Mouse (Mus musculus): ENCODE results near the gene Rpl7l1. TPM values are rescaled to one million over a fixed set of nuclear protein-coding genes. Genes with fewer than 3 reads are reported as not detected.
A peak's percentile ranks its signal among the peaks of the same experiment; 100 is the strongest.
"Not testable (repeated sequence)": the region's sequence is repeated elsewhere in the genome, so short reads cannot be mapped to it uniquely, and the experiment has no call there.

Gene Rpl7l1
- polyA plus RNA-seq (2012; rRNA removed), result 37.8 and 46.0 TPM in 2 replicates

GRCm38 (mm10) chr17:46782341-46783221 lies at the start of gene Rpl7l1:
Gene Rpl7l1, minus strand, starts transcription at chr17:46782672.
- peak; percentile 76 to 93 for DNase-seq (ENCODE audit: extremely low spot score in 1 of 2, low spot score in 1 of 2)

- DNase-seq (ENCODE audit: extremely low spot score in 1 of 2, low spot score in 1 of 2), result no peak
These were observed 47.5 kb upstream of the Rpl7l1 start for GRCm38 (mm10) chr17:46829856-46830535.

- no peak for DNase-seq (ENCODE audit: extremely low spot score in 1 of 2, low spot score in 1 of 2)
These were observed 46.5 kb upstream of the Rpl7l1 start for GRCm38 (mm10) chr17:46828935-46829334.

- no peak for DNase-seq (ENCODE audit: extremely low spot score in 1 of 2, low spot score in 1 of 2)
These were observed 40.6 kb upstream of the Rpl7l1 start for GRCm38 (mm10) chr17:46823091-46823490.

- DNase-seq (ENCODE audit: extremely low spot score in 1 of 2, low spot score in 1 of 2), result no peak
These were observed 38.2 kb upstream of the Rpl7l1 start for GRCm38 (mm10) chr17:46820628-46821027.

- no peak for DNase-seq (ENCODE audit: extremely low spot score in 1 of 2, low spot score in 1 of 2)
These were observed 35.3 kb upstream of the Rpl7l1 start for GRCm38 (mm10) chr17:46817734-46818158.

- DNase-seq (ENCODE audit: extremely low spot score in 1 of 2, low spot score in 1 of 2), result no peak
These were observed 33.8 kb upstream of the Rpl7l1 start for GRCm38 (mm10) chr17:46816306-46816705.

GRCm38 (mm10) chr17:46814497-46814896 lies 32.0 kb upstream of the Rpl7l1 start:
- no peak for DNase-seq (ENCODE audit: extremely low spot score in 1 of 2, low spot score in 1 of 2)

- no peak for DNase-seq (ENCODE audit: extremely low spot score in 1 of 2, low spot score in 1 of 2)
These were observed 31.2 kb upstream of the Rpl7l1 start for GRCm38 (mm10) chr17:46813637-46814036.

- no peak for DNase-seq (ENCODE audit: extremely low spot score in 1 of 2, low spot score in 1 of 2)
These were observed 30.0 kb upstream of the Rpl7l1 start for GRCm38 (mm10) chr17:46812442-46812841.

GRCm38 (mm10) chr17:46810672-46811071 lies 28.2 kb upstream of the Rpl7l1 start:
- DNase-seq (ENCODE audit: extremely low spot score in 1 of 2, low spot score in 1 of 2), result no peak

GRCm38 (mm10) chr17:46809131-46809830 lies 26.8 kb upstream of the Rpl7l1 start:
- DNase-seq (ENCODE audit: extremely low spot score in 1 of 2, low spot score in 1 of 2), result no peak

- DNase-seq (ENCODE audit: extremely low spot score in 1 of 2, low spot score in 1 of 2), result no peak
These were observed 25.9 kb upstream of the Rpl7l1 start for GRCm38 (mm10) chr17:46808376-46808775.

- no peak for DNase-seq (ENCODE audit: extremely low spot score in 1 of 2, low spot score in 1 of 2)
These were observed 19.3 kb upstream of the Rpl7l1 start for GRCm38 (mm10) chr17:46801761-46802160.

- no peak for DNase-seq (ENCODE audit: extremely low spot score in 1 of 2, low spot score in 1 of 2)
These were observed 17.2 kb upstream of the Rpl7l1 start for GRCm38 (mm10) chr17:46799680-46800079.

GRCm38 (mm10) chr17:46797386-46797785 lies 14.9 kb upstream of the Rpl7l1 start:
- DNase-seq (ENCODE audit: extremely low spot score in 1 of 2, low spot score in 1 of 2), result no peak

- DNase-seq (ENCODE audit: extremely low spot score in 1 of 2, low spot score in 1 of 2), result no peak
These were observed 14.3 kb upstream of the Rpl7l1 start for GRCm38 (mm10) chr17:46796743-46797142.

GRCm38 (mm10) chr17:46792963-46793362 lies 10.5 kb upstream of the Rpl7l1 start:
- no peak for DNase-seq (ENCODE audit: extremely low spot score in 1 of 2, low spot score in 1 of 2)

- not testable (repeated sequence) for DNase-seq (ENCODE audit: extremely low spot score in 1 of 2, low spot score in 1 of 2)
These were observed 5.5 kb upstream of the Rpl7l1 start for GRCm38 (mm10) chr17:46787974-46788373.

- no peak for DNase-seq (ENCODE audit: extremely low spot score in 1 of 2, low spot score in 1 of 2)
These were observed 4.5 kb upstream of the Rpl7l1 start for GRCm38 (mm10) chr17:46786952-46787351.

GRCm38 (mm10) chr17:46783222-46783565 lies 722 bp upstream of the Rpl7l1 start:
- no peak for DNase-seq (ENCODE audit: extremely low spot score in 1 of 2, low spot score in 1 of 2)

Data from frontal cortex, adult 2 months (tissue).